Mouse (Mus musculus): Measurements from ENCODE around the gene Tmem178b. TPM values are rescaled to one million over a fixed set of nuclear protein-coding genes. Genes with fewer than 3 reads are reported as not detected.

Tmem178b gene
- polyA plus RNA-seq, 1 experiment = 0.29 TPM

DNA sequence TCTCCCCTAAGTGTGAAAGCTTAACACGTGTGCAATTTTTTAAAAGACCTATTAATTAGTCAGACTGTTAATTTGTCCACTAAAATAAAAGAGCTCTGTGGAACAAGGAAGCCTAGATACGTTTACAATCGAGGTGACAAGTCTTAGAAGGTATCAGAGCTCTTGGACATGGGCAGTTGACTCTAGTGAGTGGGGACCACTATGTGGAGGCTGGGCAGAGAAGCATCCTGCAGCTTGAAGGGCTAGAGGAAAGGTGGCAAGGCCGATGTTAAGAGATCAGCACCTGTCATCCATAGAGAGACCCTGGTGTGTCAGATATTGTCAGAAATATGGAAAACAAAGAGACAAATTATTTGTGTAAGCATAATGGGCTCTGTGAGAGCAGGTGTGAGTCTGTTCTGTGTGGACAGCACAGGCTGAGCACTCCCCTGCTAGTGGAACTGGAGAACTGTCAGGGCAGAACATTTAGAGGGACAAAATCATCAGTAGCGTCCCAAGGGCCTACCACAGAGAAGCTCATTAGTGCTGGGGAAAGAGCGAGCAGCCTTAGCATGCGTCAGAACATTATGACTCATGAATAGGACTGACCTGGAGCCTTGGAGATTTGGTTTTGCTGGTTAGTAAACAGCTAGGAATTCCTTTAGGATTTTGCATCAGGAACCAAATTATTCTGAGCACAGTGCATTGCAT lies 264.9 kb downstream of the Tmem178b start:
- no peak for TF ChIP-seq POLR2A (IDR thresholded peaks at IDR 0.05; ENCODE audit: low read depth, low read length)
- no peak for TF ChIP-seq CTCF (IDR thresholded peaks at IDR 0.05; ENCODE audit: extremely low read depth, insufficient read length, insufficient replicate concordance, low read depth, low read length)
- WGBS = 74% methylated on average over 7 of the region's 7 CpGs
- Histone ChIP-seq H3K4me1 (ENCODE audit: control insufficient read depth, insufficient read depth, insufficient read length, low read length) (no peaks in the 10 kb centered on the region), H3K4me3 (ENCODE audit: low read depth, low read length) (no peak overlapping the region), H3K27ac (ENCODE audit: insufficient read depth, low read depth, low read length) (no peak overlapping the region), H3K36me3 (ENCODE audit: control insufficient read depth, insufficient read depth, low read length) (no peaks in the 10 kb centered on the region), H3K27me3 (ENCODE audit: control insufficient read depth, insufficient read depth, low read length) (no peaks in the 10 kb centered on the region)

DNA sequence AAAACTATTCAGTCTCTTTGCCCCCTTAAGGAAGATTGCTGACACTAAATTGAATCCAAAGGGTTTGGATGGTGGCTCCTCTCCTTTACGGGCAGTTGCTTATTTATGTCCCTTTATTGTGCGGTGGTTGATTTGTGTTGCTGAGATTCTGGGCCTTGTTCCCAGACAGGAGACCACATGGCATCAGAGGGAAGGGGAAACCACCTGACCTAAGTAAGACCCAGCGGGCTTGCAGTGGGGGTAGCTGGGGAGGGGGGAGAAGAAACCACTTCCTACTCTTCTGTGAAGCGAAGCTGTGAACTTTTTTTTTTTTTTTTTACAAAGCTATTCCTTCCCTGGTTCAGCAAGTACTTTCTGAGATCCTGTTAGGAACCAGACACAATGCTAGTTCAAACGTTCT lies 269.5 kb downstream of the Tmem178b start:
- Histone ChIP-seq H3K4me1 (ENCODE audit: control insufficient read depth, insufficient read depth, insufficient read length, low read length) (no peaks in the 10 kb centered on the region), H3K4me3 (ENCODE audit: low read depth, low read length) (no peak overlapping the region), H3K36me3 (ENCODE audit: control insufficient read depth, insufficient read depth, low read length) (no peaks in the 10 kb centered on the region), H3K27me3 (ENCODE audit: control insufficient read depth, insufficient read depth, low read length) (no peaks in the 10 kb centered on the region), H3K27ac (ENCODE audit: insufficient read depth, low read depth, low read length) (no peak overlapping the region)
- no peak for TF ChIP-seq POLR2A (IDR thresholded peaks at IDR 0.05; ENCODE audit: low read depth, low read length)
- TF ChIP-seq CTCF (IDR thresholded peaks at IDR 0.05; ENCODE audit: extremely low read depth, insufficient read length, insufficient replicate concordance, low read depth, low read length) = no peak
- 44% methylated on average over 5 of the region's 5 CpGs for WGBS

DNA sequence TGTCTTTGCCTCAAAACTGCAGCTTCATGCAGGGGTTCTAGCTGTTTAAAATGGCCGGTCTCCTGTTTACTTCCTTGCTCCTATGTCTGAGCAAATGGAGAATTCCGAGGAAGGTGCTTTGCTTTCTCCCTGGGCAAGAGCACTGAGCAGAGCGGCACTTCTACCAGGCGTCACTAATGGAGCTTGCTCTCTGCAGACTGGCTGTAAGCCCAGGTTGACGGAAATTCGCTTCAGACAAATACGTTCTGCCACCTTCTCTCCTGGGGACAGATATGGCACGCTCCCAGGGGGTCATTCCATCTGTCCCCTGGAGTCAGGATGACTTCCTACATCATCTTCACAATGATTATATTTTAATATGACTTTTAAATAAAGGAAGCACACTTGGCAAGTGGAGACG lies 271.3 kb downstream of the Tmem178b start:
- H3K27me3 ChIP-seq (ENCODE audit: control insufficient read depth, insufficient read depth, low read length) = no peaks in the 10 kb centered on the region
- no peak overlapping the region for H3K27ac ChIP-seq (ENCODE audit: insufficient read depth, low read depth, low read length)
- H3K36me3 ChIP-seq (ENCODE audit: control insufficient read depth, insufficient read depth, low read length) = no peaks in the 10 kb centered on the region
- H3K4me3 ChIP-seq (ENCODE audit: low read depth, low read length) = no peak overlapping the region
- 63% methylated on average over 9 of the region's 9 CpGs for WGBS
- H3K4me1 ChIP-seq (ENCODE audit: control insufficient read depth, insufficient read depth, insufficient read length, low read length) = no peaks in the 10 kb centered on the region
- TF ChIP-seq CTCF (IDR thresholded peaks at IDR 0.05; ENCODE audit: extremely low read depth, insufficient read length, insufficient replicate concordance, low read depth, low read length) (no peak), POLR2A (IDR thresholded peaks at IDR 0.05; ENCODE audit: low read depth, low read length) (no peak)

DNA sequence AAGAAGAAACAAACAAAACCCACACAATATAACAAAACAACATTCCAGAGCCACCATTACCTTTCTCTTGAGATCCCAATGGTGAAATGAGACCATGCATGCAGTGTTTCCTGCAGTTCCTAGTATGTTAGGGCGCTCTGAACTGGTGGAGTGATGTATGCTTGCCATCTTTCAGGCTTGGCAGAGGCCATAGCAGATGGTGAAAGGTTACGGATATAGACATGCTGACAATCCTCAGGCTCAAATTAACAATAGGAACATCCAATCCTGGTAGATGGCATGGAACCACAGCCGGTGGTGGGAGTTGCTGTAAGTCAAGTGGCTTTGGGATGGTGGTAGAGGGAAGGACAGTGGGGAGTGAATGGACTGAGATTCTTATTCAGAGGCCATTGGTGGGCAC lies 272.5 kb downstream of the Tmem178b start:
- no peak overlapping the region for H3K4me3 ChIP-seq (ENCODE audit: low read depth, low read length)

DNA sequence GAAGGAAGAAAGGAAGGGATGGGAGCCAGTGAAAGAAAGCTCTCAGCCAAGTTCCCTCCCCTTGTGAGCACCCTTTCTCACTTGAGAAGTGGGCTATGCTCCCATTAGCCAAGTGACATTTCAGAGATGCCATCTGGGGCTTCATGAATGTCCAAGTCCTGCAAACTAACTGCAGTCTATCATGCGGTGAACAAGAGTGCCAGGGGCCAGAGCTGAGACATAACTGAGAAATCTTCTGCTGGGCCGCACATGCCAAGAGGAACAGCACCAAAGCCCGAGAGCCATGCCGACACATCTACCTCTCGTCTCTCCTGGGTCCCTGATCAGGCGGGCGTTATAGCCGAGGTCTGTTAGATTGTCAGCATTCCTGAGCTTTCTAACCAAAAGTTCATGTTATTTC lies 279.2 kb downstream of the Tmem178b start:
- Histone ChIP-seq H3K36me3 (ENCODE audit: control insufficient read depth, insufficient read depth, low read length) (no peaks in the 10 kb centered on the region), H3K27me3 (ENCODE audit: control insufficient read depth, insufficient read depth, low read length) (no peaks in the 10 kb centered on the region), H3K4me1 (ENCODE audit: control insufficient read depth, insufficient read depth, insufficient read length, low read length) (no peaks in the 10 kb centered on the region), H3K27ac (ENCODE audit: insufficient read depth, low read depth, low read length) (no peak overlapping the region), H3K4me3 (ENCODE audit: low read depth, low read length) (no peak overlapping the region)
- WGBS = 93% methylated on average over 8 of the region's 8 CpGs
- no peak for TF ChIP-seq CTCF (IDR thresholded peaks at IDR 0.05; ENCODE audit: extremely low read depth, insufficient read length, insufficient replicate concordance, low read depth, low read length)
- TF ChIP-seq POLR2A (IDR thresholded peaks at IDR 0.05; ENCODE audit: low read depth, low read length) = no peak

More for the DNA sequence above, 272.5 kb downstream of the Tmem178b start:
- Histone ChIP-seq H3K27ac (ENCODE audit: insufficient read depth, low read depth, low read length) (no peak overlapping the region), H3K27me3 (ENCODE audit: control insufficient read depth, insufficient read depth, low read length) (no peaks in the 10 kb centered on the region), H3K36me3 (ENCODE audit: control insufficient read depth, insufficient read depth, low read length) (no peaks in the 10 kb centered on the region), H3K4me1 (ENCODE audit: control insufficient read depth, insufficient read depth, insufficient read length, low read length) (no peaks in the 10 kb centered on the region)
- WGBS = 91% methylated on average over 3 of the region's 3 CpGs
- no peak for TF ChIP-seq POLR2A (IDR thresholded peaks at IDR 0.05; ENCODE audit: low read depth, low read length)
- TF ChIP-seq CTCF (IDR thresholded peaks at IDR 0.05; ENCODE audit: extremely low read depth, insufficient read length, insufficient replicate concordance, low read depth, low read length) = no peak

DNA sequence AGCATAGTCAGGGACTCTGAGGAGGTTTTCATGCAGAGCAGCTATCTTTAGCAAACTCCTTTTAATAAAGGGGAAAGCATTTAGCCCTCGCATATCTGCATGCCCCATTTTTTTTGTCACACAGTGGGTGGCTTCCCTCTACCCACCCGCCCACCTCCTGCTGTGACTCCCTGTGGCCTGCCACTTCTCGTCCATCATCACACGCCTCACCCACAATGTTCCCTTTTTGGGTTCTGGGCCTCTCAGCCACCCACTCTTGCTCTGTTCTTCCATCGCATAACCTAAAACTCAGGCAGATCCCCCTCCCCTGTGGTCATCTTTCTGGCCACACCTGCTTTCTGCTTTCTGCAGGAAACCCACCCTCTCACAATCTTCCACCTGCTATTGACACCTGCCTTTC lies 288.3 kb downstream of the Tmem178b start:
- TF ChIP-seq CTCF (IDR thresholded peaks at IDR 0.05; ENCODE audit: extremely low read depth, insufficient read length, insufficient replicate concordance, low read depth, low read length) = no peak
- no peak for TF ChIP-seq POLR2A (IDR thresholded peaks at IDR 0.05; ENCODE audit: low read depth, low read length)
- no peak overlapping the region for H3K27ac ChIP-seq (ENCODE audit: insufficient read depth, low read depth, low read length)
- H3K4me1 ChIP-seq (ENCODE audit: control insufficient read depth, insufficient read depth, insufficient read length, low read length) = no peaks in the 10 kb centered on the region
- WGBS = 72% methylated on average over 5 of the region's 5 CpGs
- no peaks in the 10 kb centered on the region for H3K36me3 ChIP-seq (ENCODE audit: control insufficient read depth, insufficient read depth, low read length)
- no peak overlapping the region for H3K4me3 ChIP-seq (ENCODE audit: low read depth, low read length)
- H3K27me3 ChIP-seq (ENCODE audit: control insufficient read depth, insufficient read depth, low read length) = no peaks in the 10 kb centered on the region

DNA sequence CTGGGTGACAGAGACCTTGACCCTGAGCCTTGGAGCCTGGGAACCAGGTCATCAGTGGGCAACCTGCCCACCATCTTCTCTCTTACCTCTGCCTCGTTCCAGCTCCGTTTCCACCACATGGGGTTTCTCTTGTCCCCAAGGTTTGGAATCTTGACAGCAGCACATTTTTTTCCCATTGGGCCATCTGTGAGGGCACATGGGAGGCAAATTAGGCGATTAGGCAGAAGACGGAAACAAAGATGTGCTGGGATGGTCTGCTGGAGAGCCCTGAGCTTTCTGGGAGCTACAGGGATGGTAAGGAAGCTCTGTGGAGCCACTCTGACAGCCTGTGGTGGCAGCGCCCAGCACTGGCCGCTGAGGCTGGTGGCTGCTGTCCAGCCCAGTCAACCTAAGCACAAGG lies 300.5 kb downstream of the Tmem178b start:
- Histone ChIP-seq H3K4me3 (ENCODE audit: low read depth, low read length) (no peak overlapping the region), H3K27me3 (ENCODE audit: control insufficient read depth, insufficient read depth, low read length) (no peaks in the 10 kb centered on the region), H3K27ac (ENCODE audit: insufficient read depth, low read depth, low read length) (no peak overlapping the region), H3K36me3 (ENCODE audit: control insufficient read depth, insufficient read depth, low read length) (no peaks in the 10 kb centered on the region), H3K4me1 (ENCODE audit: control insufficient read depth, insufficient read depth, insufficient read length, low read length) (no peaks in the 10 kb centered on the region)
- TF ChIP-seq CTCF (IDR thresholded peaks at IDR 0.05; ENCODE audit: extremely low read depth, insufficient read length, insufficient replicate concordance, low read depth, low read length) (no peak), POLR2A (IDR thresholded peaks at IDR 0.05; ENCODE audit: low read depth, low read length) (no peak)
- WGBS = 67% methylated on average over 6 of the region's 6 CpGs

Data from small intestine, adult 2 months (tissue).